Mouse (Mus musculus) mature B cell (primary cell): Measurements from ENCODE around the gene Olig2.
"Not testable (repeated sequence)": the region's sequence is repeated elsewhere in the genome, so short reads cannot be mapped to it uniquely, and the experiment has no call there.

Source experiments
- in situ Hi-C: fragments of 300-500 bp; cut with MboI; formaldehyde crosslinking; loops from 2 replicates; pipeline ENCODE4 v1.14.3; 2019

The Olig2 gene

DNA sequence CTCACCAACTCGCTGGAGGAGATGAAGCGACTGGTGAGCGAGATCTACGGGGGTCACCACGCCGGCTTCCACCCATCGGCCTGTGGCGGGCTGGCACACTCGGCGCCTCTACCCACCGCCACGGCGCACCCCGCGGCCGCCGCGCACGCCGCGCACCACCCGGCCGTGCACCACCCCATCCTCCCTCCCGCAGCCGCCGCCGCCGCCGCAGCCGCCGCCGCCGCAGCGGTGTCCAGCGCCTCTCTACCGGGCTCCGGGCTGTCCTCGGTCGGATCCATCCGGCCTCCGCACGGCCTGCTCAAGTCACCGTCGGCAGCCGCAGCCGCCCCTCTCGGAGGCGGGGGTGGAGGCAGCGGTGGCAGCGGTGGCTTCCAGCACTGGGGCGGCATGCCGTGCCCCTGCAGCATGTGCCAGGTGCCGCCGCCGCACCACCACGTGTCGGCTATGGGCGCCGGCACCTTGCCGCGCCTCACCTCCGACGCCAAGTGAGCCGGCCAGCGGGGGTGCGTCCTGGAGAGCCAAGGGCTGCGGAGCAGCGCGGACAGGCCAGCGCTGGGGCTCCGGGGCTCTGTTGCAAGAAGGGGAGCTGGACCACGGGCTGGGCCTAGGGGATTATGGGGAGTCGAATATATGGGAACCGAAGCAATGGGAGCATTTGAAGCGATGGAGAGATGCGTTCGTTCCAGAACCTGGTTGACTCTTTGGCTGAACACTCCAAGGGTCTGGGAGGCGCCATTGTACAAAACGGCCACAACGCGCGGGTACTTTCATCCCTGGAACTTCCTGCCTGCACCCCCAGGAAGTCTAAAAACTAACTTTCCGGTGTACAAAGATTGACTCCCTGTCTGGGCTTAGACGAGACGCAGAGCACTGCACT lies 1.9 kb downstream of the Olig2 start:
- in situ Hi-C loops, result no loop called here

DNA sequence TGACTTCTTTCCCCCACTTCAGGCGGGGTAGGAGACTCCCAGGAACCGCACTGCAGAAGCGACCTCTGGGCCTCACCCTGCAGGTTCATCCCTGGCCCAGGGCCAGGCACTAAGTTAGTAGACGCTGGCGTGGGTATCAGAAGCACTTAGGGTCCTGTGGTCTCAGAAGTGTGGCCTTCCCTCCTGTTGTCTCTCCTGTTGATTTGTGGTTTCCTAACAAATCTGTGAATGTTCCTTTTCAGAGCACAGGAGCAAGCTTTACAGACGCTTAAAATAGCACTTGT lies 2.4 kb downstream of the Olig2 start:
- in situ Hi-C loops, result no loop called here

DNA sequence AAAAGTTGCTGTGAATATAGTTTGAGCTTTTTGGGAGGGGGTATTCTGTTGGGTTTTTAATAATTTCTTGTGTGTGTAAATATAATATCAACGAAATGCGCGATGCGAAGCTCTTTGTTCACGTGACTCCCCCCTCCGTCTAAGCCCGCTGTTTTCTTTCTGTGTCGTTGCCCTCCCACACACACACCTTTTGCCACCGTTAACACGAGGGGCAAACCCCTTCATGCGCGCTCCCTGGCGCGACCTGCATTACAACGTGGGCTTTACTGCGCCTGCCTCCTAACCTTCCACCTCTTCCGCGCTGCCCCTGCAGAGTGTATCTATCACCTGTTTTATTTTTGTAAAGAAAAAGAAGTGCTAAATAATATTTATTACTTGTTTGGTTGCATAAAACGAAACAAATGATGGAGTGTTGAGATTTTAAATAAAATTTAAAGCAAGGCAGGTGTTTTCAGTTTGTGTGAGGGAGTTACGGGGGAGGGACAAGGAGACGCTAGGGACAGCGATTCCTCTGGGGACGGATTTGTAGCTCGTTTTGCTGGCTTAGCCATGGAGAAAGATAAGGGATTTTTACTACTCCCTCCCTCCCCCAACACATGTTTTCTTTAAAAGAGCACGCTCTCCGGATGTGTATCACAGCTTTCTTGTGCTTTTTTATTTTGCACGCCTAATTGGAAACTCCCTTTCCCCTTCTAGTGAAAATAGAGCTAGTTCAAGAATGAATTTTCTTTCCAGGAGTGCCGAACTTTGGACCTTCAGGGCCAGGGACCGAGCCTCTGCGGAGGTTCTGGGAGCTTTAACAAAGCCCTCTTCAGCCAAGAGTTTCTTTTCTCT lies 3.2 kb downstream of the Olig2 start:
- in situ Hi-C loops, result no loop called here

DNA sequence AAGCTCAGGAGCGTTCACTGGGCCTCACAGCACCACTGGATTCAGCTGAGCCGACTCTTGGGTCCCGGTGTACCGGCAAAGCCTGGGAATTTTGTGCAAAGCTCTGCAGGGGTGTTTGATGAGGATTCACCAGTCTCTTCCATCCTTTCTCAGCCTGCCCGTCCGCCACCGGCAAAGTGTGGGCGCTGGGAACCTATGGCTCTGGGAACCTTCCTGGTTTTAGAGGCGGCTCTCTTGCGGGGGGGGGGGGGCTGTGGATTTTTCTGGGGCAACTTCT lies 3.8 kb downstream of the Olig2 start:
- in situ Hi-C loops, result no loop called here

DNA sequence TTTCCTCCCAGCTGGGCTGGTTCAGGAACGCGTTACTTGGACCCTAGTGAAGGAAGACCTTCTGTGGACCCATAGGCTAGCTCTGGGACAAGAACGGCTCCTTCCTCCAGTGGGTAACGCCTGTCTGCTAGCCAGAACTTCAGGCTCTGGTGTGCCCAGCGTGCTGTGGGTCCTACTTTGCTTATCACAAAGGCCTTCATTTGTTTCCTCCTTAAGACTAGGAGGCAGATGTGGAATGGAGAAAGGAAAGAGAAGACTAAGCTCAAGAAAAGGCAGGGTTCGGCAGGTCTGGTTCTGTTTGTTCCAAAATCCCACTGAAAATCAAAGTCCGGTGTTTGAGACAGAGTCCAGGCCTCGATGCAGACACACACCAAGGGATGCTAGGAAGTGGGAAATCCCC lies 4.4 kb downstream of the Olig2 start:
- in situ Hi-C loops, result no loop called here

DNA sequence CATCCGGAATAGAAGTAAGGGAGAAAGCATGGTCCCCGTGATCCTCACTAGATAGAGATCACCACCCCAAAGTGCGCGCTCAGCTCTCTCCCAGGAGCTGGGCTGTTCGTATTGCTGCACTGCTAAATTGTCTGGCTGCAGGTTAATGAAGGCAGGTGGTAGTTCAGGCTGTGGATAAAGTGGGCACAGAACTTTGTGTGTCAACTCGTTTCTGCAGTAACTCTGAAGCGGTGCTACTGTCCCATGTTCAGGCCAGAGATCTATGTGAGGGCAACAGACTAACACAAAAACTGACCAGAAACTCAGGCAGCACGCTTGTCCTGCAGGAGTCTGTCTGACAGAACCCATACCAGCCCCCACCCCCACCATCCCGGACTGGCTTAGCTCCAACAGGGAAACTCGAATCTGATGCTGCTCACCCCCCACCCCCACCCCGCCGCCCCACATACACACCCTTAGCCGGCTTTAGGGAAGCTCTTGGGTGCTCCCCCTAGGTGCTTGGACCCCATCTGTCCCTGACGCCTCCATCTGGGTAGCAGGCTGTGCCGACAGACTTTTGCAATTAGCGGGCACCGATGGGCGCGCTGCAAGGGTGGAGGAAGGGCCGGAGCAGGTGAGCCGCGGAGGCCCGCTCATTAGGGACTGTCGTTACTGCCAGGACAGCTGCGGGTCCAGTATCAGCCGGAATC lies 6.7 kb downstream of the Olig2 start:
- in situ Hi-C loops, result no loop called here

DNA sequence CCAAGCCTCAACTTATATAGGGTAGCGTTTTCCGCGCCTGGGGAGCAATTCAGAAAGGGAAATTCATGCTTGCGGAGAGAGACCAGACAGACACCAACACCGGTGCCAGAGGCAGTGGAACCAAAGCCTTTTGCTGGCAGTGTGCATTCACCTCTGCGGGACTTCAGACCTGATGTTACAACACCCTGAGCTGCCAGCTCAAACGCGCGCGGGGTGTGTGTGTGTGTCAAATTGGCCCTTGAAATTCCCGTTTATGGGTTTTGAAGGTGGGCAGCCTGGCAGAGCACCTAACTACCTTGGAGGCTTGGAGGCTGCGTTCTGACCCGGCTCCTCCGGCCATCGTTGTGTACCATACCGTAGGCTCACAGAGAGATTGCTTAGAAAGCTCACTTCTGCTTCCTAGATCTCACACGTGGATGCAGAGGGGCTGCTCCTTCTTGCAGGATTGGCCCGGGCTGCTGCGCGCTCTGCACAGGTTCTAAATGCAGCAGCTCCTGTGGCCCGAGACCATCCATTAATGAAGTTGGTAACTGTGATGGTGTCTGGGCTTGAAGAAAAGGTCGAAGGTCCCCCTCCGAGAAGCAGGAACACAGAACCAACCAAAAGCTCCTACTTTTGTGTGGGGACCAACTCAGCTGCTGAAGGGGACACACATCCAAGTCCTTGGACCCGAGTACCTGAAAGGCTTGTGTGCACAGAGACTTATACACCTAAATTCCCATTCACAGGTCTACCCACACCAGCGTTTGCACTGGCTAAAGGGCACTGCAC lies 7.4 kb downstream of the Olig2 start:
- in situ Hi-C loops, result no loop called here

DNA sequence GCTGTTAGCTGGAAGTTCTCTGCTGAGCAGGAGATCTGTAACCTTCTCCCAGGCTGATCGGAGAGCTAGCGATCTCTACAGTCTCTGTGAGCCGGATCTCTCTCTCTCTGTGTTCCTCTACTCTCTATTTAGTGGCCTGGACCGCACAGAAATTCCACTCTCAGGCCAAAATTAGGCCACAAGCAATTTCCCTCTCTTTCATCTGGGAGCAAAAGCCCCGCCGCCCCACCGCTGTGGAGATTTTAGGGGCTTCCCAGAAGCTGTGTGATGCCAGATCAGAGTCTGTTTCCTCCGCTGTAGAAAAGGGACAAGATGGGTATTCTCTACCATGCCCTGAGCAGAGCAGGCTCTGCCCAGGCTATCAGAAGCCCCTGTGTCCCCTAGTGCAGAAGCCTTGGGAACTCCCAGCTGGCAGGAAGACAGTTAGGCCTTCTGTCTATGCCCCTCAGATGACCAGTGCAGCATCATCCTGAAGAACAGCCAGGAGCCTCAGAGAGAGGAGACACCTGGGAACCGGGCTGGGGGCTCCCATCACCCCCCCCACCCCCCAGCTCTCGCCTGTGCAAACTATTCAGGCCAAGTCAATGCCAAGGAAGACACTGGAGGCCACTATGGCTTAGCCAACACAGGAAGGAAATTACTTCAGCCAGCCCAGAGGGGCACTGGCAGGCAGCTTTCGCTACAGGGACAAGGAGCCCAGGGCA lies 8.1 kb downstream of the Olig2 start:
- in situ Hi-C loops, result no loop called here

DNA sequence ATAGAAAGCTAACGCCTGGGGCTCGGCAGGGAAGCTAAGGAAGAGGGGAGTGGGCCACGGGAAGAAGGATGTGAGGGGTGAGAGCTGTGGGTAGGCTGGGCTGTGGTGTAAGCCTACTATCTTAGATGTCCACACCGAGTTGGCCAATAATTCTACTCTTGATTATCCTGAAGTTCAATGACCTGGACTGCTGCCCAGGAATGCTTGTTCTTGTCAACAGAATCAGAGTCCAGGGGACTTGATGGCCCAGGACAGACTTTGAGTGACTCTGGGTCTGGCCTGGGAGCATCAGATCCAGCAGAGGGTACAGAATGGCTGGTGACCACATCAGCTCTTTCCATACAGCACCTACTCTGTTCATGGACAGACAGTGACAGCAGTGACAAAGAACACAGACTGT lies 13.8 kb downstream of the Olig2 start:
- in situ Hi-C loops, result no loop called here

DNA sequence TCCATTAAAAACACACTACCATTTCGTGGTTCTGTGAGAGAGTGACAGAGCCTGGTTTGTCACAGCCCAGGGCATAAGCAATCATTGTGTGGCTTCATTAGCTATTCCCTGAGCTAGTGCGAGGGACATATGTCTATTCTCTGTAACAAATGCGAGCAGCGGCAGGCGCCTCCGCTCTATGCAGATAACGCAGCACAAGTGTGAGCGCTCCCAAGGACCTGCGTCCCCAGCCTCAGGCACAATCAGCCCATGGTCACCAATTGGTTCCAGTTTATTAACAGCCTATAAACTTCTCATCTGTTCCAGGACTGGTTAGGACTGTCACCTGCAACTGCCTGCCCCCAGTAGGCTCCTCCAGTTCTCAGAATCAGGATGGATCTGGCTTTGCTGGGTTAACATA lies 21.0 kb downstream of the Olig2 start:
- in situ Hi-C loops, result no loop called here

DNA sequence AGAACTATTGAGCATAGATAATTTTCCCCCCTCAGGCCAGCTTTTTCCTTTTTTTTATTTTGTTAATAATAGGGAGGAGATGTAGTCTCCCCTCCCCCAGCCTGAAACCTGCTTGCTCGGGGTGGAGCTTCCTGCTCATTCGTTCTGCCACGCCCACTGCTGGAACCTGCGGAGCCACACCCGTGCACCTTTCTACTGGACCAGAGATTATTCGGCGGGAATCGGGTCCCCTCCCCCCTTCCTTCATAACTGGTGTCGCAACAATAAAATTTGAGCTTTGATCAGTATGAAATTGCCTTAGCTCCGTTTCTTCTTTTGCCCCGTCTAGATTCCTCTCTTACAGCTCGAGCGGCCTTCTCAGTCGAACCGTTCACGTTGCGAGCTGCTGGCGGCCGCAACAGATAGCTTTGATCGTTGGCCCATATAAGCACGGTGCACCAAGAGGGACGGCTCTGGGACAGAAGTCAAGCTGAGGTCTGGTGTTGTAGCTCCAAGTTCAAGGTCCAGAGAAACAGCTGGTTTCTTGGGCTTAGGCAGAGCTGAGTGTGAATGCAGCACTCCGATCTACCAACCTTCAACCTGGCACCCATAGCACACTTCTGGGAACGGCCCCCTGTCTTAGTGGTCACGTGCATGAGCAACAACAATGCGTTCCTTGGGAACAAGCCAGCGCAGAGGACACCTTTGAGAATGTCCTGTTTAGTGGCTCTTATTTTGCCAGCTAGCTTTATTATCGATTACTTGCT lies 30.3 kb downstream of the Olig2 start:
- in situ Hi-C loops, result not testable (repeated sequence)

DNA sequence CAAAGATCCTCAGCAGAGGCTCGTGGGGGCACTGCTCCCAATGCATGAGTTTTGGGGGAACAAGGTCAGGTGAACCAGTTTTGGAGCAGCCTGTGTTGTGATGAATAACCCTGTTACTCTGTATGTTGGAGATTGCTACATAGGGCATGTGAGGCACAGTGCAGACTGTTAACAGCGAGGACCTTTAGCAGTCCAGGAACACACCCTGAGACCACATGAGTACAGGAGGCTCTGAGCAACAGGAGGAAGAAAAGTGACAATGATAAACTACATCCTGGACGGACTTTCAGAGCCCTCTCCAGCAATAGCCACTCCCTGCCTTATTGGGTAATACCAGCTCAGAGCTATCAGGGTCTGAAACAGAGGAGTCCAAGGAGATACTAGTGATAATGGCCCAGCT lies 33.7 kb downstream of the Olig2 start:
- in situ Hi-C loops, result no loop called here

DNA sequence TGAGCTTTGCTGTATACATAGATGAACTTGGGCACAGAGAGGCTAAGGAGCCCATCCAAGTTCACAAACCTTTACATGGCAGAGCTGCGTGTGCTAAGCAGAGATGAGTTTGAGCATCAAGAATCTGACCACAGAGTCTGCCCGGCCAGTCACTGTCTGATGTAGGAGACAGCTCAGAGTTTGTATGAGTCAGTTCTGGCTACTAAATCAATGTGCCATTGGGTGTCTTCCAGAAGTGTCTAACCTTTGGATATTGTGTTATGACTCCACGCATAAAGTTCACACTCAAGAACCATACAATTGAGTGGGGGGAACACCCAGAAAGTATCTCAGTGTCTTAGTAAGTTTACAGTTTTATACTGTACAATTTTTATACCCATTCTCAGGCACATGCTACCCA lies 35.6 kb downstream of the Olig2 start:
- in situ Hi-C loops, result no loop called here

DNA sequence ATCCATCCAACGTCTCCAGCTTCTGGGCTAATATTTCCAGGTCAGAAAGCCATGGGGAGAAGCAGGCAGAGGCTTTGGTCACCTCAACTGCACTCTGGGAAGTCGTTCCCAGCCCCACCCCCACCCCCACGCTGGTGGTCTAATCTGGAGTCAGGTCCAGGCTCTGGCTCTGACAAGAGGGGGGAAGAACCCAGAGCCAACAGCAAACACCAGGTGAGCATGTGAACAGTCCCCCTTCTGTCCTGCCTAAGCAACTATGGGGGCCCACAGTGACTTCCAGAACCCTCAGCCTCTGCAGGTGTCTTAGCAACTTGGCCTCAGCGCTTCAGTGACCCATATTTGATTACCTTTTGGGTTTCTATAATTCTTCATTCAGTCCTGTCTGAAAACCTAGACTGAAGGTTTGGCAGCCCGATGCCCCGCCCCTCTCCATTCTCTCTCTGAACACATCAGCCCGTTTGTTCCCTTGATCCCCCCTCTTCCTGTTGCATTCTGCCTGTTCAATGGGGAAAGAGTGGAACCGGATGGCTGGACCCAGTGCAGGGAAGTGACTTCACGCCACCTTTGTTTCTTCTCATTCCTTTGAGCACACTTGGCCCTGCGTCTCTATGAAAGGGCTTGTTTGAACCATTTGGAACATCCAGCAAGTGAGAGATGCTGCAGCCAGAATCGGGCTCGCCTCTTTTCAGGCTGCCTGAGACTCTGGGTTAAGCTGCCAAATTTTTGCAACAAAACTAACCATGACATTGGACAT lies 37.4 kb downstream of the Olig2 start:
- in situ Hi-C loops, result no loop called here

DNA sequence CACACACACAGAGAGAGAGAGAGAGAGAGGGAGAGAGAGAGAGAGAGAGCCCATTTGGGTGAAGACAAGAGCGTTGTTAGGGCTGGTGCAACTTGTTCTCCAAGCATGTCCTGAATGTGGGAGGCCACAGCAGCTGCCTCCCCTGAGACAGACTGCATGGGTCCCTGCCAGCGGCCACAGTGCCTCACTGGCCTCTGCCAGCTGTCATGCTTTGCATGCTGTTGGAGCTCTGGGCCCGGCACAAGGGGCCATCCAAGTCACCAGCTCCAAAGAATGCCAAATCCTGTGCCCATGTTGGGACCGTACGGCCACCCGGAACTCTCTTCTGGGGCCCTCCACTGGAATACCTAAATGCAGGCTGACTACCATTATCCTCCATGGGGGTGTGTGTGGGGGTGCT lies 40.7 kb downstream of the Olig2 start:
- in situ Hi-C loops, result no loop called here

DNA sequence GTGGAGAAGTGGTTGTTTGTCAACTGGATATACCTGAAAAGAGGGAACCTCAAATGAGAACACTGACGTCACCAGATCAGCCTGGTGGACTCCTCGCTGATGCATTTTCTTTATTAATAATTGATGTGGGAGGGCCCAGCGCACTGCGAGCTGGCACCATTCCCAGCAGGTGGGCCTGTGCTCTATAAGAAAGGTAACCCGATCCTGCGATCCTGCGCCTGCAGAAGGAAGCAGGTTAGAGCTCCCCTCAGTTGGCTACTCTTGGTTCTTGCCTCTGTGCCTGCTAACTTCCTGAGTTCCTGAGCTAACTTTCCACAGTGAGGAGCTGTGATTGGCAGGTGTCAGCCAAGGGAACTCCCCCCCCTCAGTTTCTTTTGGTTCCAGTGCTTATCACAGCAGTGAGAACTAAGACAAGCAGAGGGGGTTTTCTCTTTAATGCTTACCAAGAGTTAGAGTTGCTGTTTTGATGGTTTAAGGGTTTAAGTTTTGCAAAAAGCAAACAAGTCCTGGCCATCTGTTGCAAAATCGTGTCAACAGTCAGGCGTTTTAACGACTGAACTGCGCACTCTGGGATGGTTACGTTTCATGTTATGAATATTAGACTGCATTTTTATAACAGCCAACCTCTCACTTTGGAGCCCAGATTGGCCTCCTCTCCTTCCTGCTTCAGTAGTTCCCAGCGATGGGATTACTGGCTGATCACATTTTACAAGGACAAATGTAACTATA lies 43.6 kb downstream of the Olig2 start:
- in situ Hi-C loops, result no loop called here

DNA sequence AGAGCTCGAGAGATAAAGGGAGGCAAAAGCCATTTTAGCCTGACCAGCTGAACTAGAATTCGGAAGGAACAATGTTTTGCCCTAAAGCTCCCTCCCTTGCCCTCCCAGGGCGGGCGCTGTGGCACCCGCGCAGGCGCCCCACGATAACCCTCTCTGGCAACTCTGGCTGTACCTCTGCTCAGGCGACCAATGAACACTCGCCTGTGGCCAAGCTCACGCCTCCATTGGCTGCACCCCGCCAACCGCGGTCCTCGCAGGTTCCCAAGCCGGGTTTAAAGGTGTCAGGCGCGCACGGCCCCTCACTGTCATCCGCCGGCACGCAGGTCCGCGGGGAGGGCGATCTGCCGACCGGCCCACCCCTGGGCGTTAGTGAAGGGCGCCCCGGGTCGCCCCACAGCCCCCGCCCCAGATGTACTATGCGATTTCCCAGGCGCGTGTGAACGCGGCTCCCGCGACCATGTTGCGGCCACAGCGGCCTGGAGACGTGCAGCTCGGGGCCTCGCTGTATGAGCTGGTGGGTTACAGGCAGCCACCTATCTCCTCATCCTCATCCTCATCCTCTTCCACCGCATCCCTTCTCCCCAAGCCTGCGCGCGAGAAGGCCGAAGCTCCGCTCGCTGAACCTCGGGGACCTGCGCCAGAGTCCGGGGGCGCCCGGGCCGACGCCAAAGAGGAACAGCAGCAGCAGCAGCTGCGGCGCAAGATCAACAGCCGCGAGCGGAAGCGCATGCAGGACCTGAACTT lies 44.4 kb downstream of the Olig2 start, which contains the start of gene Olig1:
Gene Olig1 (plus strand): TSS at position 305 of the 744 bp plus-strand sequence.
- in situ Hi-C loops, result no loop called here

DNA sequence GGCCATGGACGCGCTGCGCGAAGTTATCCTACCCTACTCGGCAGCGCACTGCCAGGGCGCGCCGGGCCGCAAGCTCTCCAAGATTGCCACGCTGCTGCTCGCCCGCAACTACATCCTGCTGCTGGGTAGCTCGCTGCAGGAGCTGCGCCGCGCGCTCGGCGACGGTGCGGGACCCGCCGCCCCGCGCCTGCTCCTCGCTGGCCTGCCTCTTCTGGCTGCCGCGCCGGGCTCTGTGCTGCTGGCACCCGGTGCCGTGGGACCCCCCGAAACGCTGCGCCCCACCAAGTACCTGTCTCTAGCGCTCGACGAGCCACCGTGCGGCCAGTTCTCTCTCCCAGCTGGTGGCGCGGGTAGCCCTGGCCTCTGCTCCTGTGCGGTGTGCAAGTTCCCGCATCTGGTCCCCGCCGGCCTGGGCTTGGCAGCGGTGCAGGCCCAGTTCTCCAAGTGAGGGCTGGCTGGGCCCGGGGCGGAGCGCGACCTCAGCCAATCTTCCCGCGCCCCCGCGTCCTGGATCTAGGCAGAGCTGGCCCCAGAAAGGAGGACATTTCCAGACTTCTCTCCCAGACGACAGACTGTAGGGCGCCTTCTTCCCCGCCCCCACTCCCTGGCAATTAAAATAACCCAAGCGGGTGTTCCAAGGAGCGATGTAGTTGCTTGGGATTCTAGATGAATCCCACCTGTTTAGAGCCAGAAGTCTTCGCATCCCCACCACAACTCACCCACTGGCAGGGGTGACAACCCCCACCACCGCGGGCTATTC lies 45.1 kb downstream of the Olig2 start:
- in situ Hi-C loops, result no loop called here
